ENCODE assay signal across 9 mouse cellular contexts in genomic region chr8:87470834-87471602, GRCm38 (mm10). TPM values are rescaled to one million over a fixed set of nuclear protein-coding genes. Genes with fewer than 3 reads are reported as not detected.
A peak's percentile ranks its signal among the peaks of the same experiment; 100 is the strongest.
DNase-seq lines count a peak whose midpoint lies in the region; ATAC-seq and TF ChIP-seq lines count a peak whose summit lies in the region.
"Had no signal": no experiment of that assay in that cellular context is flagged by ENCODE, and none has a peak within 500 bp of the region (broad histone marks: within the 10 kb centered on the region; RNA-seq: fewer than 3 reads in every experiment).

No protein-coding gene starts in this region.

- H3K4me2 ChIP-seq in forebrain, embryonic 15.5 days (replicated peaks): peak overlapping the region; percentile 99
- peak overlapping the region; percentile 91 for H3K4me2 ChIP-seq in midbrain, embryonic 12.5 days (replicated peaks)

- no peak overlapping the region for H3K9ac ChIP-seq in ES-E14 (ENCODE audit: insufficient read depth, low read depth, low read length, poor library complexity, severe bottlenecking)
- H3K9ac ChIP-seq in forebrain, embryonic 15.5 days (replicated peaks): peak overlapping the region; percentile 82
- H3K9ac ChIP-seq in midbrain, embryonic 12.5 days (replicated peaks): peak overlapping the region; percentile 40

- H3K36me3 ChIP-seq in heart, embryonic 10.5 days: no peaks in the 10 kb centered on the region
- no peaks in the 10 kb centered on the region for H3K36me3 ChIP-seq in ES-E14 (ENCODE audit: control insufficient read depth, insufficient read depth, low read length, poor library complexity, severe bottlenecking)
- H3K36me3 ChIP-seq in forebrain, embryonic 15.5 days: no peaks in the 10 kb centered on the region
- no peaks in the 10 kb centered on the region for H3K36me3 ChIP-seq in midbrain, embryonic 12.5 days

- H3K27me3 ChIP-seq in heart, embryonic 10.5 days (ENCODE audit: insufficient read depth, poor library complexity, severe bottlenecking): peaks cover 96% of the 10 kb centered on the region
- peaks cover 83% of the 10 kb centered on the region for H3K27me3 ChIP-seq in forebrain, embryonic 15.5 days
- H3K27me3 ChIP-seq in midbrain, embryonic 12.5 days: peaks cover 82% of the 10 kb centered on the region

- ATAC-seq in forebrain, embryonic 15.5 days (replicated peaks): no peak
- ATAC-seq in midbrain, embryonic 12.5 days (ENCODE audit: low FRiP score, low read depth): no peak

- in situ Hi-C loops in ES-E14 (cut with MboI; ENCODE audit: low sequenced_read_pairs in 2 of 2, unreplicated experiment in 2 of 2): no loop called here

- H3K27ac ChIP-seq in heart, embryonic 10.5 days: no peak overlapping the region
- no peak overlapping the region for H3K27ac ChIP-seq in ES-E14 (ENCODE audit: insufficient read depth, low read depth, low read length, poor library complexity, severe bottlenecking)
- H3K27ac ChIP-seq in forebrain, embryonic 15.5 days (replicated peaks): no peak overlapping the region
- H3K27ac ChIP-seq in midbrain, embryonic 12.5 days (replicated peaks): no peak overlapping the region

- H3K9me3 ChIP-seq in heart, embryonic 10.5 days: no peaks in the 10 kb centered on the region
- H3K9me3 ChIP-seq in ES-E14 (ENCODE audit: control insufficient read depth, insufficient read depth, low read depth, low read length): no peaks in the 10 kb centered on the region
- H3K9me3 ChIP-seq in forebrain, embryonic 15.5 days: no peaks in the 10 kb centered on the region
- no peaks in the 10 kb centered on the region for H3K9me3 ChIP-seq in midbrain, embryonic 12.5 days

- no peak for DNase-seq in heart, embryonic 10.5 days (ENCODE audit: low spot score)
- DNase-seq in heart, adult 9 months (ENCODE audit: low spot score in 2 of 2): no peak
- DNase-seq in ES-E14 (ENCODE audit: low read depth, low spot score): no peak
- DNase-seq in adrenal gland, adult 18-20 months (ENCODE audit: low spot score in 2 of 2): no peak
- DNase-seq in thymus, postnatal 0 days (ENCODE audit: low spot score): no peak
- no peak for DNase-seq in ovary, postnatal 14 days (ENCODE audit: low spot score)

- 1% methylated on average over 32 of the region's 32 CpGs for WGBS in heart, embryonic 10.5 days
- WGBS in forebrain, embryonic 15.5 days: 3% methylated on average over 32 of the region's 32 CpGs
- WGBS in midbrain, embryonic 12.5 days: under 1% methylated on average over 32 of the region's 32 CpGs

- H3K4me3 ChIP-seq in heart, embryonic 10.5 days: peak overlapping the region; percentile 70
- peak overlapping the region; percentile 2 to 84; a peak in 2 of 4 replicates for H3K4me3 ChIP-seq in ES-E14 (ENCODE audit: insufficient read depth in 1 of 2, low read depth in 1 of 2, low read length in 2 of 2, poor library complexity in 1 of 2, severe bottlenecking in 1 of 2)
- H3K4me3 ChIP-seq in forebrain, embryonic 15.5 days: peak overlapping the region; percentile 92
- peak overlapping the region; percentile 68 for H3K4me3 ChIP-seq in midbrain, embryonic 12.5 days

- H3K4me1 ChIP-seq in heart, embryonic 10.5 days: peaks cover 45% of the 10 kb centered on the region
- H3K4me1 ChIP-seq in ES-E14 (ENCODE audit: control insufficient read depth in 2 of 2, insufficient read depth in 2 of 2, low read length in 2 of 2, poor library complexity in 1 of 2): peaks cover 0 to 6% of the 10 kb centered on the region in 2 experiments; a peak in 3 of 4 replicates
- H3K4me1 ChIP-seq in forebrain, embryonic 15.5 days: peaks cover 52% of the 10 kb centered on the region
- peaks cover 51% of the 10 kb centered on the region for H3K4me1 ChIP-seq in midbrain, embryonic 12.5 days

TF ChIP-seq in ES-E14, 5 proteins besides CTCF, POLR2A, EP300 and RAD21:
- no peak for TF ChIP-seq HCFC1 (IDR thresholded peaks at IDR 0.05; ENCODE audit: borderline replicate concordance, insufficient read depth, low read length)
- TF ChIP-seq ZNF384 (IDR thresholded peaks at IDR 0.05; ENCODE audit: low read depth, low read length): no peak
- no peak for TF ChIP-seq CHD2 (IDR thresholded peaks at IDR 0.05; ENCODE audit: low read depth, low read length)
- no peak for TF ChIP-seq ZC3H11A (IDR thresholded peaks at IDR 0.05; ENCODE audit: borderline replicate concordance, low read depth, low read length)
- TF ChIP-seq MAFK (IDR thresholded peaks at IDR 0.05; ENCODE audit: insufficient read depth, low read depth, low read length): no peak

RNA-seq across cellular contexts. Expression of gene Cbln1, which starts 1.4 kb away (rescaled TPM):
- polyA plus RNA-seq in heart, embryonic 10.5 days (2016; fragmentation: Nextera tagmentation; extraction: Ambion mirVana): 0.16 and 0.85 TPM in 2 replicates
- total RNA-seq in ES-E14 (2012; rRNA removed): 3.6 and 5.2 TPM in 2 replicates
- polyA plus RNA-seq in forebrain, embryonic 15.5 days (2015; fragmentation: Nextera tagmentation; extraction: Ambion mirVana): 5.7 and 10.6 TPM in 2 replicates
- polyA plus RNA-seq in midbrain, embryonic 12.5 days (2016; fragmentation: Nextera tagmentation; extraction: Ambion mirVana): 9.9 and 10.6 TPM in 2 replicates
- under 1 TPM in 1 of 2 experiments, not detected in 1; 0.70 TPM for total RNA-seq in adrenal gland, adult 18-20 months (2021)
- 0.08 TPM in 1 of 2 replicates, not detected in the other for polyA plus RNA-seq in thymus, postnatal 0 days (2015; fragmentation: Nextera tagmentation; extraction: Ambion mirVana)
- total RNA-seq: common myeloid progenitor, adult 5-6 weeks had no signal
